Mouse (Mus musculus) neural tube, embryonic 12.5 days (tissue): ENCODE data around the gene Bco1. TPM values are rescaled to one million over a fixed set of nuclear protein-coding genes. Genes with fewer than 3 reads are reported as not detected.

Experiments used
- ATAC-seq: fragments of 200-750 bp; cut with Nextera tagmentation; 2 replicates; pipeline ENCODE4 v1.8.0; 2017; ENCODE audit warnings: low read depth, mild to moderate bottlenecking, moderate TSS enrichment, moderate library complexity; ENCODE audit not compliant: low FRiP score
- H3K27ac ChIP-seq: fragments of 300-500 bp; sonication (generic); 2 replicates; pipeline ENCODE4 v1.5.1; 2016
- H3K27me3 ChIP-seq: fragments of 300-500 bp; sonication (generic); replicated peaks from 2 replicates; pipeline ENCODE4 v1.6.1; 2016; ENCODE audit warnings: mild to moderate bottlenecking
- H3K36me3 ChIP-seq: fragments of 300-500 bp; sonication (generic); 2 replicates; pipeline ENCODE4 v1.6.1; 2016; ENCODE audit warnings: mild to moderate bottlenecking
- H3K4me1 ChIP-seq: fragments of 300-500 bp; sonication (generic); 2 replicates; pipeline ENCODE4 v1.6.1; 2016
- H3K4me2 ChIP-seq: fragments of 300-500 bp; sonication (generic); replicated peaks from 2 replicates; pipeline ENCODE4 v1.6.1; 2016; ENCODE audit warnings: mild to moderate bottlenecking
- H3K4me3 ChIP-seq: fragments of 300-500 bp; sonication (generic); 2 replicates; pipeline ENCODE4 v1.5.1; 2016
- H3K9ac ChIP-seq: fragments of 300-500 bp; sonication (generic); 2 replicates; pipeline ENCODE4 v1.6.1; 2016; ENCODE audit warnings: mild to moderate bottlenecking
- H3K9me3 ChIP-seq: fragments of 300-500 bp; sonication (generic); 2 replicates; pipeline ENCODE4 v1.6.1; 2016; ENCODE audit warnings: mild to moderate bottlenecking
- WGBS: fragments of 180-500 bp; shearing (Covaris S2); methylation state at CpG from one replicate; pipeline ENCODE4 v1.1.7; 2016; 5-methylcytosine and 5-hydroxymethylcytosine counted together
- polyA plus RNA-seq: library from polyadenylated mRNA; unstranded; fragments of >200 nt; fragmentation: Nextera tagmentation; extraction: Ambion mirVana; gene quantifications from 2 replicates; pipeline ENCODE4 v1.2.1, GENCODE M21; 2016

Gene Bco1
- polyA plus RNA-seq, 1 experiment from 2014 or later: 0.52 TPM

DNA sequence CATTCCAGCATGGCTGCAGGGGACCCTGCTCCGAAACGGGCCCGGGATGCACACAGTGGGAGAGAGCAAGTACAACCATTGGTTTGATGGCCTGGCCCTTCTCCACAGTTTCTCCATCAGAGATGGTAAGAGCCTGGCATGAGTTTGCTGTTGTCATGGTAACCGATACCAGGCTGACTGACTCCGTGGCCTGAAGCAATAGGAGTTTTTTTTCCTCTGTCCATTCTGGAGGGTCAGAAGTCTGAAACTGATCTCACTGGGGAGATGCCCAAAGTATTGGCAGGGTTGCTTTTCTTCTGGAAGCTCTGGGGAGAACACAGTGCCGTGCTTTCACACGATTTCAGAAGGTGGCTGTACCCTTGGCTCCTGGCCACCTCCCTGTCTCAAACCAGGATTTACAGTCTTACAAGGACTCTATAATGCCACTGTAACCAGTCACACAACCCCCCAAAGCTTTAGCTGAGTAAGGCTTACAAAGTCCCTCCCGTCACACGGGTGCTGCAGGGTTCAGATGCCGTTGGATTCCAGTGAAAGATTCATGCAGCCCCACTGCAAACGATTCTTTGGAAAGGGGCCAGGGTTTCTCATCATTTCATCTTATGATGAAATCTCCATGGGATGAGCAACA is 2.0 kb downstream of the Bco1 start:
- Histone ChIP-seq H3K27me3 (no peaks in the 10 kb centered on the region), H3K27ac (no peak overlapping the region), H3K36me3 (no peaks in the 10 kb centered on the region), H3K4me1 (peaks cover 14% of the 10 kb centered on the region), H3K9me3 (peaks cover 6% of the 10 kb centered on the region; the same call in 1 of the 2 replicates), H3K4me3 (no peak overlapping the region), H3K9ac (no peak overlapping the region), H3K4me2 (peak overlapping the region; percentile 10; the same call in 1 of the 2 replicates)
- 34% methylated on average over 11 of the region's 11 CpGs for WGBS
- peak; percentile 89 for ATAC-seq

DNA sequence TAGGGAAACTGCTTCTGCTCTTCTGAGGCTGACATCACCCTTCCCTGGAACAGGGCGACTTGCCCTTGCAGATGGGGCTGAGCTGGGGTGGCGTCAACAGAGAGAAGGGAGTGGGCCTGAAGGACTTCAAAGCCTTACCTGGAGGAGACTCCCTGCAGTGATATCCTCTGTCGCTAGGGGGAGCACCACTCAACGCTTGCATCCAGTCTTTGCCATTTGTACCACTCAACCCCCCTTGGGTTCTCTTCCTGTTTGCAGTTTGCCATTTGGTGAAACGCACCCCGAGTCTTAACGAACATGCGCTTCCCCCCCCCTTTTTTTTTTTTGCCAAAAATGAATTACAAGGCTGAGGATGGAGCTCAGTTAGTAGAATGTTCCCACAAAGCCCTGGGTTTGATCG is 11.9 kb downstream of the Bco1 start:
- Histone ChIP-seq H3K4me1 (no peaks in the 10 kb centered on the region), H3K4me3 (no peak overlapping the region), H3K4me2 (no peak overlapping the region), H3K27ac (no peak overlapping the region), H3K9ac (no peak overlapping the region), H3K36me3 (no peaks in the 10 kb centered on the region), H3K27me3 (no peaks in the 10 kb centered on the region), H3K9me3 (no peaks in the 10 kb centered on the region)
- 18% methylated on average over 9 of the region's 9 CpGs for WGBS
- ATAC-seq: no peak

DNA sequence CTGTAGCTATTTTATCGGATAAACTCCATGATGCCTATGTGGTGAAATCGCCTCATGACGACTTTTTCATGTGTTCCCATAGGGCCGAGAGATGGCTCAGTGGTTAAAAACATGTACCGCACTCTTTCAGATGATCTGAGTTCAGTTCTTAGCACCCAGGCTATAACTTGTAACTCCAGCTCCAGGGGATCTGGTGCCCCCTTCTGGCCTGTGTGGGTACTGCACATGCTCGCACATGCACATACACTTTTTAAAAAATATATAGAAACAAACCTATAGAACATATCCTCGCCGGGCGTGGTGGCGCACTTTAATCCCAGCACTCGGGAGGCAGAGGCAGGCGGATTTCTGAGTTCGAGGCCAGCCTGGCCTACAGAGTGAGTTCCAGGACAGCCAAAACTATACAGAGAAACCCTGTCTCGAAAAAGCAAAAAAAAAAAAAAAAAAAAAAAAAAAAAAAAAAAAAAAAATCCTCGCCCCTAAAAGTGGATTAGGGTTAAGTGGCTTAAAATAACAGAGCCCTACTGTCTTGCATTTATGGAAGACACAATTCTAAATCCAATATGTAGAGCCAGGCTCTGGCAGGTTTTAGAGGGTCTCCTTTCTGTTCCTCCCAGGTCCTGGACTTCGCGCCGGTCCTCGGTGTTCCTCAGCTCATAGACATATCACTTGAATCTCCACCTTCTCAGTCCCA is 13.5 kb downstream of the Bco1 start:
- Histone ChIP-seq H3K9me3 (no peaks in the 10 kb centered on the region), H3K27me3 (no peaks in the 10 kb centered on the region), H3K4me1 (no peaks in the 10 kb centered on the region), H3K4me3 (no peak overlapping the region), H3K36me3 (no peaks in the 10 kb centered on the region), H3K4me2 (no peak overlapping the region), H3K9ac (no peak overlapping the region), H3K27ac (no peak overlapping the region)
- 90% methylated on average over 19 of the region's 19 CpGs for WGBS
- ATAC-seq: no peak

DNA sequence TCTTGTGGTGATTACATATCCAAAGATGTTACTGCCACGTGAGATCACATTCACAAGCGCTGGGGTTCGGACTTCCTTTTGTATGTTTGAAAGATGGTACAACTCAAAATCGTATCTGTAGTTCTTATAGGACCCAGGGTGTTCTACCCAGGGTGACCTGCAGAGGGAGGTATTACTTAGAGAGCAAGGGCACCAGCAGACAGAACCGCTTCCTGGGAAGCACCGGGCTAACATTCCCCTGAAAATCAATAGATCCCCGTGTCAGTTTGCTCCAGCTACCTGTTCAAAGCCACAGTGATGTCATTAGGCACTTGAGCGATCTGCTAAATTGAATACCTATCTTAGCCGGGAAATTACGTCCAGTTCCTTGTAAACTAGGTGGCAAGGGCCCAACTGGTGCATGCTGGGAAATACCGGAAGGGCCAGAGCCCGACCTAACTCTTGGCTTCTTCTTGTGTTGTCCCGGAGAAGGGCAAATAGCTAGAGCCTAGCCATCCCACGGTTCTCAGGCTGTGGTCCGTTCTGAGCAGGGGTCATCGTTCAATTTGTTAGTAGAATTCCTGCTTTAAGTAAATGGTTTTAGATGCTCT is 14.2 kb downstream of the Bco1 start:
- no peaks in the 10 kb centered on the region for H3K27me3 ChIP-seq
- ATAC-seq: no peak
- no peaks in the 10 kb centered on the region for H3K36me3 ChIP-seq
- no peak overlapping the region for H3K9ac ChIP-seq
- no peak overlapping the region for H3K4me2 ChIP-seq
- WGBS: 57% methylated on average over 16 of the region's 16 CpGs
- no peak overlapping the region for H3K4me3 ChIP-seq
- H3K27ac ChIP-seq: no peak overlapping the region
- no peaks in the 10 kb centered on the region for H3K4me1 ChIP-seq
- H3K9me3 ChIP-seq: no peaks in the 10 kb centered on the region

DNA sequence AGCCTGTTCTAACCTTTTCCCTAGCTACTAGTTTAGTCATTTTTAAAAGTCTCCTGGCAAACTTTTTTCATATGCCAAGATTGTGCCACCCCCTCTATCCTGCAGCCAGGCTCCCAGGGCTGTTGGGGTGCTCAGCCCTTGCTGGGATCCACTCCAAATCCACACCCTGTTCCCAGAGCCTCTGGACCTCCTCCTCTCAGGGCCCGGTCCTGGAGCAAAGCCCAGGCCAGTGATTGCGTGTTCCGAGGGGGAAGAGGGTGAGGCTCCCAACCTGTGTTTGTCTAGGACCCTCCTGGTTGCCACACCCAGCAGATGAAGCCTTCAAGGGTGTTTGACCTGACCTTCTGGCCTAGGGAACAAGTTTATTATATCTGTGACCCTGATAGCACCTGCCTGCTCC is 16.0 kb downstream of the Bco1 start:
- Histone ChIP-seq H3K27ac (no peak overlapping the region), H3K4me3 (no peak overlapping the region), H3K4me2 (no peak overlapping the region), H3K9ac (no peak overlapping the region), H3K4me1 (no peaks in the 10 kb centered on the region), H3K36me3 (no peaks in the 10 kb centered on the region), H3K27me3 (no peaks in the 10 kb centered on the region), H3K9me3 (no peaks in the 10 kb centered on the region)
- WGBS: 92% methylated on average over 3 of the region's 3 CpGs
- no peak for ATAC-seq

DNA sequence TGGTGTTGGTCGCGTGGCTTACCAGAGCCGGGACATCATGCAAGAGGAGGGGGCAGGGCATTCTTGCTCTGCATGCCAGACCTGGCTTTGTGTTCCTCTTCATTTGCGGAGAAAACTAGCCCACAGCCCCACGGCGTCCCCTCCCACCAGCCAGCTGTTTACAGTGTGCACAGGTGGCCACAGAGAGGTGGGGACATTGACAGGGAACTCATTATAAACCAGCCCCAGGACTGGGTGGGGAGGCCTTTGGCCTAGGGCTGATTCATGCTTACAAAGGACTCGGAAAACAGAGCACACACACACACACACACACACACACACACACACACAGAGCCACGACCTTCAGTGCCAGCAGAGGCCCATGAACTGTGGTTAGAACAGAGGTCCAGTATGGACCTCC is 16.6 kb downstream of the Bco1 start:
- no peak for ATAC-seq
- no peak overlapping the region for H3K27ac ChIP-seq
- WGBS: 73% methylated on average over 8 of the region's 8 CpGs

DNA sequence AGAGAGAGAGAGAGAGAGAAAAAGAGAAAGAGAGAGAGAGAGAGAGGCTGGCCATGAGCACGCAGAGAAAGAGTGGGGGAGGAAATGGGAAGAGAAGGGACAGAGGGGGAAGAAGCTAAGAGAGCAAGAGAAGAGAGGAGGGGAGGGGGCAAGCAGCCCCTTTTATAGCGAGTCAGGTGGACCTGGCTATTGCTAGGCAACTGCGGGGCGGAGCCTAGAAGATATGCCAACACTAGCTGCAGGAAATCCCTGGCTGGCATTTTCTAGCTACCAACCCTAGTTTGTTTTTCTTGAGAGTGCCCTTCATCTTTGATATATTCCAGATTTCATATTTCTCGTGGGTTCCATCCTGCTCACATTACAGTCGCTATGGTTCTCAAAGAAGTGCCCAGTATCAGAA is 19.4 kb downstream of the Bco1 start:
- no peaks in the 10 kb centered on the region for H3K36me3 ChIP-seq
- no peak overlapping the region for H3K4me2 ChIP-seq
- no peak overlapping the region for H3K9ac ChIP-seq
- no peaks in the 10 kb centered on the region for H3K9me3 ChIP-seq
- no peak for ATAC-seq
- H3K27ac ChIP-seq: no peak overlapping the region
- H3K4me3 ChIP-seq: no peak overlapping the region
- 49% methylated on average over 6 of the region's 6 CpGs for WGBS
- no peaks in the 10 kb centered on the region for H3K27me3 ChIP-seq
- H3K4me1 ChIP-seq: no peaks in the 10 kb centered on the region

More for the DNA sequence above, 16.6 kb downstream of the Bco1 start:
- Histone ChIP-seq H3K4me2 (no peak overlapping the region), H3K9me3 (no peaks in the 10 kb centered on the region), H3K4me3 (no peak overlapping the region), H3K27me3 (no peaks in the 10 kb centered on the region), H3K36me3 (no peaks in the 10 kb centered on the region), H3K4me1 (no peaks in the 10 kb centered on the region), H3K9ac (no peak overlapping the region)

DNA sequence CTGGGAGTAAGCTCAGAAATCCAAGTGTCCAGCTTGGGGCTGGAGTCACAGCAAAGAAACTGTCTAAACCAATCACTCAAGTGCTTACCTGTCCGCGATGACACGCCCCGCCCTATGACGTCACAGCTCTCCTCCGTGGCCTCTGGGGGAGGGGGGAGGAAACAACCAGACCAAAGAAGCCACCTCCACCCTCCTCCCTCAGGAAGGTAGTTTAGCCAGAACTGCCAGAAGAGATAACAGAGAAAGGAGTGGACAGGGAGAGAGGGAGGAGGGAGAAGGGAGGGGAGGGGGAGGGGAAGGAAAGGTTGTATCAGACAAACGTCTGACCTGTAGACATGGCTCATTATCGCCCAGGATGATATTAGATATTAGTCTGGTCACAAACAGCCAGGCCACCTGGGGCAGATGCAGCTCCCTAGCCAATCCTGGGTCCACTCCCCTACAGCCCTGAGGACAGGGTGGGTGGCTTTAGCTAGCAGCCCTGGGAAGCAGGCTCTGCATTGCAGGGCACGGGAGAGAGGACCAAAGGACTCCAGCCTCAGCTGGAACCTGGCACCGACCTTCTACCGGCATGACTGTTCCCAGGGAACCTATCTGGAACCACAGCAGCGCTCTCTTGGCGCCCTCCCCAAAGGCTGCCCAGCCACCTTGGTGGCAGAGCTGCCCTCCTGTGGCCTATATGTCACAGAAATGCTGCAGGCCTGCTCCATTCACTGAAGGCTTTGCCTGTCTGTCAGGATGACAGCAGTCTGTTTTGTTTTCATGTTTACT is 20.2 kb downstream of the Bco1 start:
- Histone ChIP-seq H3K4me2 (peak overlapping the region; percentile 31), H3K9ac (no peak overlapping the region), H3K36me3 (no peaks in the 10 kb centered on the region), H3K27ac (no peak overlapping the region), H3K9me3 (no peaks in the 10 kb centered on the region), H3K4me3 (no peak overlapping the region), H3K27me3 (no peaks in the 10 kb centered on the region), H3K4me1 (no peaks in the 10 kb centered on the region)
- WGBS: 17% methylated on average over 13 of the region's 13 CpGs
- ATAC-seq: no peak

DNA sequence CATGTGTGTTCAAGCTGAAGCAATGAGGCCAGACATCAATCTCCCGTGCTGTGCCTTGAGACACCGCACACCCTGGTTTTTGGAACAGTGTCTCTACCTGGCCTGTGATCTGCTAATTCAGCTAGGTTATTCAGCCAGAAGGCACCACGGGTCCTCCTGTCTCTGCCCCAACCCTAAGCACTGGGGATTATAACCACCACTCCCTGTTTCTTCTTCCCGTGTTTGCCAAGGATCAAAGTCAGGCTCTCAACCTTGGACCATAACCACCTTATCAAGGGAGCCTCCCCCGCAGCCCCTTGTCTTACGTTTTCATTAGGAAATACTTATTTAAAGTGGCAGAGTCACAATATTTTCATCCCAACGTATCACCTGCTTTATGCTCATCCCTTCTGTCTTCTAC is 20.9 kb downstream of the Bco1 start:
- Histone ChIP-seq H3K4me1 (no peaks in the 10 kb centered on the region), H3K4me3 (no peak overlapping the region), H3K27me3 (no peaks in the 10 kb centered on the region), H3K9me3 (no peaks in the 10 kb centered on the region), H3K9ac (no peak overlapping the region), H3K4me2 (no peak overlapping the region), H3K36me3 (no peaks in the 10 kb centered on the region), H3K27ac (no peak overlapping the region)
- no peak for ATAC-seq
- WGBS: 80% methylated on average over 7 of the region's 7 CpGs

DNA sequence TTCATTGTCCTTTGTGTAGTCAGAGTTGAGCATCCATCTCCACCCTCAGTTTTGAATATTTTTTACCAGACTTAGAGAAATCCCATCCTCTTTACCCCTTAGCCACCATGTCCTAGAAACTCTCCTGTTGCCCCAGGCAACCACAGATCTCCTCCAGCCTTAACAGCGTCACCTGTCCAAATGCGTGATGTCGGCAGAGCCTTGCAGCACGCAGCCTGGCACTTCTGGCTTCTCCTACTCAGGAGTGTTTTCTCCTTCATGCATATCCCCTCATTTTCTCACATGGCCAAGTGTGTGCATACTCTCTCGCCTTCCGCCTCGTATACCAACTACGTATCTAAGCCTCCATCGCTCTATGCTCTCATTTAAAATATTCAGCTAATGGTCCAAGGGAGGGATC is 22.8 kb downstream of the Bco1 start:
- no peaks in the 10 kb centered on the region for H3K4me1 ChIP-seq
- H3K9ac ChIP-seq: no peak overlapping the region
- 91% methylated on average over 9 of the region's 9 CpGs for WGBS
- no peaks in the 10 kb centered on the region for H3K36me3 ChIP-seq
- no peak overlapping the region for H3K4me2 ChIP-seq
- ATAC-seq: no peak
- H3K4me3 ChIP-seq: no peak overlapping the region
- H3K9me3 ChIP-seq: no peaks in the 10 kb centered on the region
- no peaks in the 10 kb centered on the region for H3K27me3 ChIP-seq
- H3K27ac ChIP-seq: no peak overlapping the region

DNA sequence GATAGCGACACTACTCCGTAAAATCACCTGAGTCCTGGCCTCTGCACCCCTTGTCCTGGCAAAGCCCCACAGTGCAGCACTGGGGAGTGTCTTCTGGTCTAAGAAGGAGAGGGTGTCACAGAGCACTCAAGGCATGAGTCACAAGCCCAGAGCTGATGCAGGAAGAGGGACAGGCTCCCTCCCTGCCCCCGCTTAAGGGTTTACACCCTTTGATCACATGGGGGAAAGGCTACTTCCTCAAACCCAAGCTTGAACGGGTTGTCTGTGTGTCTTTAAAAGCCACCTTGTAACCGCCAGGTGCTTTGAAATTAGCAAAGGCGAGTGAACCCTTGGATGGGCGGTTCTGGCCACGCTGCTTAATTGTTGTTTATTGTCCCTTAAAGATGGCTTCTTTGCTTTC is 25.6 kb downstream of the Bco1 start:
- no peak overlapping the region for H3K4me3 ChIP-seq
- 42% methylated on average over 8 of the region's 8 CpGs for WGBS

DNA sequence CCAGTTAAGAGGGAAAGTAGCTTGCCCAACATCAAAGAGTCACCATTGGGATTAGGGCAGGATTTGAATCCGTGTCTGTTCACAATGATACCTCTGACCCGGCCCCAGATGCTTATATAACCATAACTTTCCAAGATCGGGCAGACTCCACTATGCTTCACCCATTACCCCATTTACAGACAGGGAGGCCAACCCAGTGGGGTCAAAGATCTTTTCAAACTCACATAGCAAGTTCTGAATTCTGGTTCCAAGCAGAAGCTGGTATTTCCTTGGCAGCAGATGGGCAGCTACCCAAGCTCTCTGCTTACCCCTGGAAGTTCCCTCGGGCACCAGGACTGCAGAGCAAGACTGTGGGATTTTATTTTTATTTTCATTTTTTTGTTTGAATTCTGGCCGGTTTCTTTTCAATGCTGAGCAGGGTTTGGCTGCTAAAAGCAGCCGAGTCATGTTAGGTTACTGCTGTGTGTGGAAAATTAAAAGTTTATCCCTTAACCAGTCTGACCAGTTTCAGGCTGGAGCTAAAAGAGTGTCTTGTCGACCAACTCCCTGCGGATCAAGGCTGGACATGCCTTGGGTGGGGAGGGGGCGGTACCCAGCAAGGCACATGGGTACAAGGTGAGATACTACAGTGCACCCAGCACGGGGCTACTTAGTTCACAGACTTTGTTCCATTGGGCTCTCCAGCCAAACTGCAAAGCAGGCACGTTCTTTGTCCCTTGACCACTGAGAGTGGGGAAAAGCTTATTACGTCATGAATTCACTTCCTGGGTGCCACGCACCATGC is 28.4 kb downstream of the Bco1 start:
- H3K36me3 ChIP-seq: no peaks in the 10 kb centered on the region
- H3K9me3 ChIP-seq: no peaks in the 10 kb centered on the region
- no peak overlapping the region for H3K27ac ChIP-seq
- H3K4me1 ChIP-seq: no peaks in the 10 kb centered on the region
- H3K4me2 ChIP-seq: no peak overlapping the region
- H3K4me3 ChIP-seq: no peak overlapping the region
- no peak for ATAC-seq
- H3K9ac ChIP-seq: no peak overlapping the region
- WGBS: 85% methylated on average over 13 of the region's 13 CpGs
- H3K27me3 ChIP-seq: no peaks in the 10 kb centered on the region

More for the DNA sequence above, 25.6 kb downstream of the Bco1 start:
- H3K4me2 ChIP-seq: no peak overlapping the region
- no peak for ATAC-seq
- H3K36me3 ChIP-seq: no peaks in the 10 kb centered on the region
- H3K27ac ChIP-seq: no peak overlapping the region
- H3K9me3 ChIP-seq: no peaks in the 10 kb centered on the region
- H3K27me3 ChIP-seq: no peaks in the 10 kb centered on the region
- no peaks in the 10 kb centered on the region for H3K4me1 ChIP-seq
- H3K9ac ChIP-seq: no peak overlapping the region
